Mouse (Mus musculus): ENCODE measurements around the gene Gm21885.
"Not testable (repeated sequence)": the region's sequence is repeated elsewhere in the genome, so short reads cannot be mapped to it uniquely, and the experiment has no call there.

DNA sequence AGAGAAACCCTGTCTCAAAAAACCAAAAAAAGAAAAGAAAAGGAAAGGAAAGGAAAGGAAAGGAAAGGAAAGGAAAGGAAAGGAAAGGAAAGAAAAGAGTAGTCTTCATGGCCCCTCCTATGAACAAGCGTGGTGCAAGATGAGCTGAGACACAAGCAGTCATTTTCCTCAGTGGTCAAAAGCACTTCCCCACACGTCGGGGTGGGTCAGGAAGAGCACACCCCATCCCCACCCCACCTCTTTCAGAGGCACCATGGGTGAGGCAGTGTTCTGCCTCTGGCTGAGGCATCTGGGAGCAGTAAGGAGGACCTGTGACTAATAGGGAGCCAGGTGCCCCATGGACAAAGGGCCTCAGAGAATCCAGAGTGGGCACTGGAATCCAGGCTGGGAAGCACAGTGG is 15.5 kb upstream of the Gm21885 start:
- TF ChIP-seq CTCF, EP300 (IDR thresholded peaks at IDR 0.05): not testable (repeated sequence)
